Mouse (Mus musculus): ENCODE data around the gene Gpn2.
A peak's percentile ranks its signal among the peaks of the same experiment; 100 is the strongest.

Gene Gpn2

GRCm38 (mm10) chr4:133625621-133626071 is 41.5 kb downstream of the Gpn2 start:
- no peak for DNase-seq (ENCODE audit: low spot score)

GRCm38 (mm10) chr4:133626221-133626620 is 42.1 kb downstream of the Gpn2 start:
- DNase-seq (ENCODE audit: low spot score) = no peak

- no peak for DNase-seq (ENCODE audit: low spot score)
These were observed 42.5 kb downstream of the Gpn2 start for GRCm38 (mm10) chr4:133626621-133627020.

GRCm38 (mm10) chr4:133627039-133627438 is 42.9 kb downstream of the Gpn2 start:
- DNase-seq (ENCODE audit: low spot score) = no peak

GRCm38 (mm10) chr4:133628517-133628916 is 44.4 kb downstream of the Gpn2 start:
- no peak for DNase-seq (ENCODE audit: low spot score)

- DNase-seq (ENCODE audit: low spot score) = no peak
These were observed 45.0 kb downstream of the Gpn2 start for GRCm38 (mm10) chr4:133629191-133629590.

- no peak for DNase-seq (ENCODE audit: low spot score)
These were observed 46.3 kb downstream of the Gpn2 start for GRCm38 (mm10) chr4:133630326-133630920.

GRCm38 (mm10) chr4:133631071-133631768 is 47.1 kb downstream of the Gpn2 start:
- no peak for DNase-seq (ENCODE audit: low spot score)

GRCm38 (mm10) chr4:133631769-133632411 is 47.7 kb downstream of the Gpn2 start:
- no peak for DNase-seq (ENCODE audit: low spot score)

- no peak for DNase-seq (ENCODE audit: low spot score)
These were observed 48.5 kb downstream of the Gpn2 start for GRCm38 (mm10) chr4:133632483-133633327.

GRCm38 (mm10) chr4:133633332-133634042 is 49.3 kb downstream of the Gpn2 start:
- DNase-seq (ENCODE audit: low spot score) = peak; percentile 46

- DNase-seq (ENCODE audit: low spot score) = no peak
These were observed 49.9 kb downstream of the Gpn2 start for GRCm38 (mm10) chr4:133634043-133634410.

Measured in urinary bladder, postnatal 10 days (tissue).